Mouse (Mus musculus): ENCODE measurements at regions not wholly inside any gene's neighbourhood (a gene's known extent, or its start where the extent isn't known, plus 50 kb on each side); places are given as distances from the start of the nearest gene placed in this dataset.
"Not testable (repeated sequence)": the region's sequence is repeated elsewhere in the genome, so short reads cannot be mapped to it uniquely, and the experiment has no call there.

DNA sequence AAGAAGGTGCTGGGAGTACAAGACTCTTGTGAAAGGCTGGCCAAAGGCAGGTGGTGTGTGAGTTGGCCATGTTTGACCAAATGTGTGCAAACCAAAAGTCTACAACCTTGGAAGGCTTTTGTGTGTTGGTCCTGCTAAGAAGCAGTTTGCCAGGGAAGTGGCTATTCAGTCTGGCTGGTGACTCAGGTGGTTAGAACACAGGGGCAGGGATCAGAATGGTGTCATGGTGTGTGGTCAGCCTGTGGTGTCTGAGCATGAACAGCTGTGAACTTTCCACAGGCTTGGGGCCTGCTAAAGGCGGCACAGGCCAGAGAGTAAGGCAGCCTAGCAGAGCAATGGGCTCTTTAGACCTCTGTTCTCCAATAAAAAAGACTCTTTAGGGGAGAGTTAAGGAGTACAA is 171.6 kb upstream of the Klf14 start:
- no peak for DNase-seq (ENCODE audit: low read depth, low spot score)

DNA sequence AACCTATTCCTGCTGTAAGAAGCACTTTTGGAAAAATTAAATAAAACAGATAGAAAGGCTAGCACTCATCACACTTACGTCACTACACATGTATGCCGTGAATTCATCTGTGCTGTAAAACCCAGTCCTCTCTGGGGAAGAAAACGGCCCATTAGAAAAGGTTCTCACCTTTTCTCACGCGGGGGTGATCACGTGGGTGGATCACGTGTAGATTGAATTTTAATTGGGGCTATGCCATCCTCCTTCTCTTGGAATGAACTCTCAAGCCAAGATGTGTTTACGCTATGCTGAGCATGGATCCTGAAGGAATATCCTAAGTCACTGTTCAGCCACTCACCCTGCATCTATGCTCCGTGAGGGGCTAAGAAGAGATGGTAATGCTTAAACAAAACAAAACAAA is 172.8 kb upstream of the Klf14 start:
- no peak for DNase-seq (ENCODE audit: low read depth, low spot score)

DNA sequence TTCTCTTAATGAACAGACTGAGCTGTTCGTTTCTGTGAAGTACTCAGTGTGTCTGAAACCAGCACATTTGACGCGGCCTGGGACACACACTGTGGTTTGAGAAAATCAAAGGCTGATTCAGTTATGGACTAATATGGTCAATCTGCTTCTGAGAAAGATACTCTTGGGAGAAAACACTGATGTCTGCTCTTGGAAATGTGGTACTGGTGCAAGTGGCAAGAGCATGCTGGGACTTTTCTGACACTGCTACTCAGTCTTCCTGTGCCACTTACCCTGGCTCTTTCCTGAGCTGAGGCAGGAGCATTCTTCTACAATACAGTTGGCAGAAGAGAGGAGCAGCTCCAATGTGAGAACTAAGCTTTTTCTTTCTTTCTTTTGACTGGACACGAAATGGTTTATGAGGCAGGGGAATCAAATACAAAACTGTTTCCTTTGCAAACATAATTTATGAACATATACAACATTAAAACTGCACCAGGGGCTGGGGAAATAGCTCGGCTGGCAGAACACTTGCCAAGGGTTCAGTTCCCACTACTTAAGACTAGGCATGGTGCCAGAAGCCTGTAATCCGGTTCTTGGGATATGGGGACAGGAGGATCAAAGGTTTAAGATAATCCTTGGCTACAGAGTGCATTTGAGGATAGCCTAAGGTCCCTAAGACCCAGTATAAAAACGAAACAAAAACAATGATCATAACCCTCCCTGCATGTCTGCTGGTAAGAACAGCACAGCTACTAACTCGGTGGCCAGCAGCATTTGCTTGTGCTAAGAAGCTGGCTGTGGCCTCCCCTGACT is 173.7 kb upstream of the Klf14 start:
- DNase-seq (ENCODE audit: low read depth, low spot score) = no peak

DNA sequence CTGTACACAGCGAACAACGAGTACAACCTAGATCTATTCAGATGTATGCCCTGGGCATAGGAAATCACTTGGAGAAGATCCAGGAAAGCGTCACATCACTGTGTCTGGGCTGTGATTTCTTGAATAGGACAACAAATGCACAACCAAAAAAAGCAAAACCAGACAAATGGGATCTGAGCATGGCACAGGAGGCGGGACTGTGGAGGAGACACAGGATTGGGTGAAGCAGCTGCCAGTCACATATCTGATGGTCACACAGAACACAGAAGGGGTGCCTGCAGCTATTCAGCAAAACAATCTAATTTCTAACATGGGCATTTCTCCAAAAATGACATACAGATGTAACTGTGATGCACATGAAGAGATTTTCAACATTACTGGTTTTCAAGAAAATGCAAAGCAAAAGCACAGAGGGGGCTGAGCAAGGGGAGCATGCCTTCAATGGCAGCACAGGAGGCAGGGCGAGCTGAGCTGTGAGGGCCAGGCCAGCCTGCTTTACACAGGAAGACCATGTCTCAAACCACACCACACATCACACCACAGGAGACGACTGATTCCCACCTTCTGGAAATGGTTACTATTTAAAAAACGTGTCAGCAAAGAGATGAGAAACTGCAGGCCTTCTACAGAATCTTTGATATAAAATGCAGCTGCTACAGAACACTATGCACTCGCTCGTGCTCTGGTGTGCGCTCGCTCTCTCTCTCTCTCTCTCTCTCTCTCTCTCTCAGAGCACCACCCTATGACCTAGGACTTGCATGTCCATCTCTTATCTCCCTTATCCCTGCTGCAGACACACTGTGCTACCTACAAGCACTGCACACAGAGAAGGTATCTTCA is 175.2 kb upstream of the Klf14 start:
- DNase-seq (ENCODE audit: low read depth, low spot score) = no peak

DNA sequence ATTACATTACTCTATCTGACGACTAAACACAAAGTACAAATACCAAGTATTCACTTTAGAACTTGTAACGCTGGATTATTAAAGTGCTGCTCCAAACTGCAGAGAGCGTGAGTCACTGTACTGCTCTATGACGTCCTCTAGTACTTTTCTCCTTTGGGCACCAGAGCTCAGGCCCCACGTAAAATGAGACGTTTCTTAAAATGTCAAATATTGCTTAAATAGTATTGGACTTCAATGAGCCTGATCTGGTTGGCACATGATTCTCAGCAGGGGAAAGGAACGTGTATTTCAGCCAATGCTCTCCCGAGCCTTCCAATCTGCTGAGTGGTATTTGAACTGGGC is 175.8 kb upstream of the Klf14 start:
- DNase-seq (ENCODE audit: low read depth, low spot score) = no peak

DNA sequence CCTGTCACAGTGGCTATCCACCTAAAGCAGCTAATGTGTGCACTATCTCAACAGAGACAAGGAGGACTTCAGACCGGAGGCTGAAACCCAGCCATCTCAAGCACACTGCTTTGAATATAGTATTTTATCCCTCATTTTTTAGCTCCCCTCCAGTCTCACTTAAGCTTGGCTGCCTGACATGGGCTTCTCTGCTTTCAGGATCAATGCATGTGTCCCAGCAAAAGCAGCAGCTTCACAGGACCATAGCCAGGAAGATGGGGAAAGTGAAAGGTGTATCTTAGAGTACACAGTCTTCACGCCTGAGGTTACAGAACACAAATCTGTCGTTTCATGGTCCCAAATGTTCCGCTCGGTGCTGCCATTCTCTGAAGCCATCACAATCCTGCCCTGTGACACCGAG is 176.7 kb upstream of the Klf14 start:
- DNase-seq (ENCODE audit: low read depth, low spot score) = no peak

DNA sequence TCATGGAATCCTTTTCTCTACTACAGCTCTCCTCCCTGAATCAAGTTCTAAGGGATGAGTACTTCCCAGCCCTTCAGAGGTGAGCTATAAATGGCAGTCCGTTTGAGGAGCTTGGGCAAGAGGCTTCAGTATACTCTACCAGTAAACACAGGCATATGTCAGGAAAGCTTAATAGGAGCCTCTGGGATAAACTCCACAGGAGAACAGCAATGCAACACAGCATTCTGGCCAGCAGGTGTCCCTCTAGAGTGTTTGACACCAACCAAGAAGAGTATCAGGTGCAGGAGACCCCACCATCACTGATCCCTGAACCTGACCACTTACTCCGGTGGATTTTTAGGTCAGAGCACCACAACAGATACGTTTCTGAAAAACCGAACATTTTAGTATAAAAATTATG is 178.0 kb upstream of the Klf14 start:
- DNase-seq (ENCODE audit: low read depth, low spot score) = no peak

DNA sequence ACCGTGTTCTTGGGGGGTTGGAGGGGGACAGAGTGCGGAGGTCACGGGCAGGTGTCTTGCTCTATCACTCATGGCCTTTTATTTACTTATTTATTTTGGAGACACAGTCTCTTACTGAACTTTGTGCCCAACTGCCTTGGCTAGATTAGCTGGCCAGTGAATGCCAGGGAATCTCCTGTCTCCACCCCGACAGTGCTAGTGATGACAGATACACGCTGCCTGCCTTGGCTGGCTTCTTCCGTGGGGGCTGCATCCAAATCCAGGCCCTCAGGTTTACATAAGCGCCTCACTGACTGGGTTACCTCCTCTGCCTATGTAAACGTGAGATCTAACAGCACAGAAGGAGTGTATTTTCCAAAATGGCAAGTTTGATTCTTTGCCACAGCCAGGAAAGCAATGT is 178.5 kb upstream of the Klf14 start:
- DNase-seq (ENCODE audit: low read depth, low spot score) = no peak

DNA sequence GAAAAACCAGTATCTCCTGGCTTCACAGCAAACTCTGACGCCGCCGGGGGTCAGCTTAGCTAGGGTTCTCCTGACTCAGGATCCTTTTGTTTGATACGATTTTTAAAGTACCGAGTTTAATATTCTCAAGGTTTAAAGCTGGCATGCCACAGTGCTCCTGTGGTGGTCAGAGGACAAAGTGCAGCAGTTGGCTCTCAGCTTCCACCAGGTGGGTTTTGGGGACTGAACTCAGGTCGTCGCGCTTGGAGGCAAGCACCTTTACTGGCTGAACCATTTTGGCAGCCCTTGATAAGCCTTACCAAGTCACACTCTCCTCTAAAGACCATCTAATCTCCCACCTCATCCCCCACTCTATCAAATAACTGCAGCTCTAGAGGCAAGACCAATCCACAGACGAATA is 181.1 kb upstream of the Klf14 start:
- no peak for DNase-seq (ENCODE audit: low read depth, low spot score)

DNA sequence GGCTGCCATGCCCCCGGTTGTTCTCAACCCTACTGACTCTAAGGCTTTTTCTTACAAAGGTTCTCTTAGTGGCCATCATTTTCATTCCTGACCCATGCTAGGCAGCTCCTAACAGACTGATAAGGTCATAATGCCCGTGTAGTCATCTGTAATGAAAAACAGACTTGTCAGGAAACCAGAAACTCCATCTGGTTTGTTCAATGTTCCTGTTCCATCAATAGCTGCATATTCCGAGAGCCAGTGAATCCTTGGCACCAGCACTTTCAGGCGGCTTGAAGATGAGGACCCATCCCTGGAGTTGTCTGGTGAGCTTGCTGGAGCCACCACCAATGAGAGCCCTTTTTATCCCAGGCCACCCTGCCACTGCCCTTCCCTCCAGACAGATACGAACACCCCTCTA is 181.7 kb upstream of the Klf14 start:
- DNase-seq (ENCODE audit: low read depth, low spot score) = no peak

DNA sequence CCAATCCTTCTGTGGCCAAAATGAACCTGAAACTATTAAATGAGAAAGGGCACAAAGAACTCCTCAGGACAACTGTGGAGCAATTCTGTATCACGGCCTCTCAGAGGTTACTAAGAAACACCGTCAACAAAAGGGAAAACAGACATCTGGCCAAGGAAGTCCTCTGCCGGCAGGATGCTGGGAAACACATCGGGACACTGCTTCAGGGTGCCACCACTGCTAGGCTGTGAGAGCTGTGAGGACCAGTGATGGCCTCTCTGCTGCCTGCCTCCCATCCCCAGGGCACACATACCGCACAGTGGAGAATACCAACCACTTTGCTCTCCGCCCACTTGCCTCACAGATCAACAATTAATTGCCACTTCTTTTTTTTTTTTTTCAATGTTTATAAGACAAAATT is 182.6 kb upstream of the Klf14 start:
- no peak for DNase-seq (ENCODE audit: low read depth, low spot score)

DNA sequence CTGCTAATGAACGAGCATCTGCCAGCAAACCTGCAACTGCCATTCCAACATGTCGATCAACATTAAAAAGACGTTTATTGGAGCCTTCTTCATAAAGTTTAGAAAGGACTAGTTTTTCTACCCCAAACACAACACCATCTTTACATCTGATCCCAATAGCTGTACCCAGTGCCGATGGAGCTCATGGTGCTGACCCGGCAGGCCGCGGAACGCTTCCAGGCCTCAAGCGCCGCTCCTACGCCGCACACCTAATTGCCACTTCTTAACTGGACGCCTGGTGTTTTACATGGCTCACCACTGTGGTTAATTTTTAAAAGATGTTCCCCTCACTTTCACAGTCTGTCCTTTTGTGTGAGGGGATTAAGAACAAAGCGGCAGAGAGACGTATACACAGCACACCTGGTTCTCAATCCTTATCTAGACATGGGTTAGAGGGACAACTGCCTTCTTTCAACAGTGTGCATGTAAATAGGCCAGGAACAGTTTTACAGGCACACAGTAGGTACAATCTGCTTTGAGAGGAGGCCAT is 183.7 kb upstream of the Klf14 start:
- not testable (repeated sequence) for DNase-seq (ENCODE audit: low read depth, low spot score)

DNA sequence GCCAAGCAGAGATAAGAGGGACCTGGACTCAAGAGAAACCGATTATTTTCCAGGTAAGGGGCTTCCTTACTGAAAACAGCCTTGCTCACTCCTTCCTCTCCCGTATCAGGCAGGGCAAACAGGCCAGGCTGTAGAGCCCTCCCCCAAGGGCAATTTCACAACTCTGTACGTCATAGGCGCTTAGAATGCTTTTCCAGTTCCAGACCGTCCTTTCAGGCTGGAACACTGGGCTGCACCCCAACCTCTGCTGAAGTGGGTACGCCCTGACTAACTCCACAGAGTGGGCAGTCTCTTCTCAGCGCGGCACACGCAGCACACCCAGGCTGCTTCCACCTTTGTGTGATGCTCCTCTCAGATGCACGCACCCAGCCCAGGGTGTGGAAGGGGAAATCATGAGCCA is 186.8 kb upstream of the Klf14 start:
- DNase-seq (ENCODE audit: low read depth, low spot score) = no peak

DNA sequence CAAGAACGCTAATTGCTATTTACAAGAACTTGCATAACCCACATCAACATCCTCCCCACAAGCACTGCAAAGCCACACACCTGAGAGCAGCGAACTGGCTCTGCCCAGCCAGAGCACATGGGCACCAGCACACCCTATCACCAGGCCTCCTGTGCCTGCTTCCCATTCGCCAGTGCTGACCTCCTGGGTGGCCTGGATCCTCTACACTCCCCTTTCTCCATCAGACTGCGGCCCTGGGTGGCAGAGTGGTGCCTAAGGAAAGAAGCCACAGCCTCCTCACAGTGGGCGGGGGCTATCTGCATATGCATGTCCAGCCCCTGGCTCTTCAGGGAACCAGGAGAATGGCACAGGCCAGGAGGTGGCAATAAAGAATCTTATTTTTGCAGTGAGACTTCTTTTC is 187.9 kb upstream of the Klf14 start:
- no peak for DNase-seq (ENCODE audit: low read depth, low spot score)

DNA sequence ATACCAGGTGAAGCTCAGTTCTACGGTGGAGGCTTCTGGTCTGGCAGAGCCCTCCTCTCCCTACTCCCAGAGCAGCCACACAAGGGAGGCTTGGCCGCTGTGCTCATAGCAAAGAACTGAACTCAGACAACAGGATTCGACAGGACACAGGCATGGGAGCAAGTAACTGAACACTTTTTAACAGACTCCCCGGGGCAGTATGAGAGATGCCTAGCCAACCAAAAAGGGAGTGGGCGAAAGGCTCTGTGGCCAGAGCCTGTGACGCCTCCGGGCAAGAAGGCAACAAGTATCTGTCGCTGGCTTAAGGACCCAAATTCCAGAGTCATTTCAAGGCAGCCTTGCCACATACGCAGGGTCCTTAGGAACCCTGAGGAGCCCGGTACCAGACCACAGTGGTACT is 188.8 kb upstream of the Klf14 start:
- DNase-seq (ENCODE audit: low read depth, low spot score) = no peak

DNA sequence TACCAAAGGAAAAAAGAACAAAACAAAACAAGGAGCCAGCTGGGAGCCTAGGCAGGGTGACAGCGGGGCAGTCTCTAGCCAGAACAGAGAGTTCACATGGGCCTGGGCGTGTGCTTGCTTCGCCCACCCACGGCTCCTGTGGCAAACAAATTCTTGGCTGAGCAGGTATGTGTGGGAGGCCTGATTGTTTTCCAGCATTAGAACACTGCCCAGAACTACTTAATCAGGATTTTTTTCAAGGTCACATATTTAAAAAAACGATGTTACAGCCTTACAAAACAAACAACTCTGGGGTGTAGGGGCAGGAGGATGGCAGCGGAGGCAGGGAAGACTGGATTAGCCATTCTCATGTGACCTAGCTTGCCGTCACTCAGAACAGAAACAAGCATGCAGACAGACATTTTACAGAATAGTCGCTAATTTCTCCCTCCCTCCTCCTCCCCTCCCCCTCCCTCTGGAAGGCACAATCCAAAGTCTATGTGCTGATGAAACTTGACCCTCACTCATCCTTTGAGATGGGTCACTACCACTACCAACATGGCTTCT is 189.5 kb upstream of the Klf14 start:
- no peak for DNase-seq (ENCODE audit: low read depth, low spot score)

DNA sequence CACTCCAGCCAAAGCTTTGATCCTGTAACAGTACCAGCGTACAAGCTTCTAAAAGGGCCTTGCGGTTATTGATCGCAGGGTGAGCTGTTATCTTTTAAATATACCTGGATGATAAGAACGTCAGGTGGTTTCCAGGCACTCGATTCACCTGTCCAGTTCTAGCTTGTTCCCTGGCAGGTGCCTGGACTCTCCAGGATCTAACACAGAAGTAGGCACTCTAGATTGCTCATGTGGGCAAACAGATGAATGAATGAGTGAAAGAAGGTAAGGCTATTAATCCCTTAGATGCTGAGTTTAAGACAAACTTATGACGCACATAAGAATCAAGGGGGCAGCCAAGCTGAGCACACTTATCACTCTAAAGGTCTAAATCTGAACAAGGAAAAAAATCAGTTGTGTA is 190.3 kb upstream of the Klf14 start:
- DNase-seq (ENCODE audit: low read depth, low spot score) = no peak

DNA sequence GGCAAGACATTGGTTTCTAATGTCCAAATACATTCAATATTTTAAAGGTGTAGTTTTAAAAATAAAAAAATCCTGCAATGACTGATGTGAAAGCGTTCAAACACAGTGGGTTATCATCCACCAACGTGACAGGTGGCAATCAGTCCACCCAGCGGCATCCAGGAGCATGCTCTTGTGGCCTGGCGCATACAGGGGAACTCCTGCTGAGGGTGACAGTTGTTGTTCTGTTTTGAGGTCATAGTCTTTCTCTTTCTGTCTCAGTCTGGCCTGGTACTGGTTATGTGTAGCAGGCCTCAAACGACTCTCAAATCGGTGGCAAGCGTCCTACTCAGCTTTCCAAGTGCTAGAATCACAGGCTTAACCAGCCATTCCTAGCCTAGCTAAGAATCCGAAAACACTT is 191.5 kb upstream of the Klf14 start:
- DNase-seq (ENCODE audit: low read depth, low spot score) = no peak

DNA sequence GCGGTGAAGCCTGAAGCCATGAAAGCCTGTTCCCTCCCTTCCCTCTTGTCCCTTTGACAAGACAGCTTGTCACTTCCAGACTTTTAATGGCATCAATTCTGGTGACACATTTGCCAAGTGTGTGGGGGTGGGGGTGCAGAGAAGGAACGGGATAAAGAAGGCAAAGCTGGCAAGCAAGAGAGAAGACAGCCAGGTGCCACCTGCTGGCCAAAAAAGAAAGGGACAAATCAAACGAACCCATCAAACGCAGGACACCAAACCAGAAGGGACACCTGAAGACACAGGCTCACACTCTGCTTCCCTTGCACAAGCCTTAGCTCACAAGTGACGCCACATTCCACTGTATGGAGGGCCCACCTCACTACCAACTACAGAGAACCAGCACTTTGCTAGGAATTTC is 197.0 kb upstream of the Klf14 start:
- DNase-seq (ENCODE audit: low read depth, low spot score) = no peak

DNA sequence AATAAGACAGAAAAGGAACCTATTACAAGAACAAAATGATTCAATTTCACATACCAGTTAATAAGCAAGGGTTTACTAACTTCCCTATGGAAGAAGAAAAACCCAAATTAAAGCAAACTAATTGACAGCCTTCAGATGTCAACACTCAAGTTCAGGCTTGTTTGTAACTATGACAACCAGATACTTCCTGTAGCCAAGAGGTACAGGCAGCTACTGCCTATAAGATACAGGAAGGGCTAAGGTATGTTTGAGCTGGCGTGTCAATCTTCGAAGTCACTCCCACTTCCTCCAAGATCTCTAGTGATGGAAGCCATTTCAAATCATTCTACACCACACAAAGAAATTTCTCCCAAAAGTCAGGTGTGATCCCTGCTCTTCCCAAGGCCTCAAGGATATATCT is 198.1 kb upstream of the Klf14 start:
- no peak for DNase-seq (ENCODE audit: low read depth, low spot score)

DNA sequence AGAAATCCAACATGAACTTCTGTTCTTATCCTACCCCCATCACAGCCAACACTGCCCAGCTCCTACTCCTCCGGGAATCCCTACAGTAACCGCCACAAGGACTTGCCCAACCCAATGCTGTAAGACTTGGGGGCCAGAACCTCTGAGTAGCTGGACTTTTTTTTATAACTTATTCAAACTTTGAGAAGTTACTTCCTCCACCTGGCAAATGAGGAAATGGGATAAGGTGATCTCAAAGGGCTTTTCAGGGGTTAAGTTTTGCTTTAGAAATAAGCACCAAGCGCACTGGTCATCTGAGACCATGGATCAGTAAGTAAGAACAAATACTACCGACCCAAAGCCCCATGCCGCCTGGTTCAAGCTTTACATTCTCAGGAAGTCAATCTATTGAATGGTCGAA is 198.6 kb upstream of the Klf14 start:
- DNase-seq (ENCODE audit: low read depth, low spot score) = no peak

DNA sequence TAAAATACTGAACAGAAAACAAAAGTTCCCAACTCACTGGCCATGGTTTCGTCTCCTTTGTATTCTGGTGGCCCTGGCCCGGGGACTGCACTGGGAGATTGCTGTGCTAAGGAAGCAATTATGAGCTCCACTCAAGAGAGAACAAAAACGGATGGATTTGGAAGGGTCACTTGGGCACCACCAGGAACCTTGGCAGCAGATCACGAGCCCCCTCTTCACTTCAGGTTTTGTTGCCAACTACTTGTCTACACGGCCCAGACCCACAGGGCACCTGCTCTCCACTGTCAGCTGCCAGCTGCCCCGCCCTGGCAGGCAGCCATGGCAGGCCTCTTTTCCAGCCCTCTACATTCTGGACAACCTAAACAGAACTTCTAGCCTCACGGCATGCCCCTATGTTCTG is 199.8 kb upstream of the Klf14 start:
- DNase-seq (ENCODE audit: low read depth, low spot score) = no peak

DNA sequence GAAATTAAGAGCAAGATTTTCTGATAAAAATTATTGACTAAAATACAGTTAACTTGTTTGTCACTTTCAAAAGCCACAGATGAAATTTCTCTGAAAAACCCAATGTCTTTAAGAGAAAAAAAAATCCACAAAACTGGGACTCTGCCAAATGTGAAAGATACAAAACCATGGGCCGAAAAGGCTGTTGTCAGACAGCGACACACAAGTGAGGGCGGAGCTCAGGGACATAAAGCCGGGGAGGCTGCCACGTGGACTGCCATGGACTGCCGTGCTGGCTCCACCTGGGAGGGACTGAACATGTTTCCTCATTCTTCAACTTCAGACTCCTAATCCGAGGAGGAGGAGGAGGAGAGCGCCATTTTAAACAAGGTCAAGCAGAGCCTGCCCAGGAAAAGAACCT is 200.4 kb upstream of the Klf14 start:
- DNase-seq (ENCODE audit: low read depth, low spot score) = no peak
